Mouse (Mus musculus) small intestine, adult 2 months (tissue): ENCODE data around the gene Nup153.

Source experiments
- CTCF ChIP-seq: fragments of 200-500 bp; IDR thresholded peaks from 2 replicates; pipeline ENCODE4 v1.5.1; 2012; ENCODE audit warnings: low read depth, mild to moderate bottlenecking, control low read depth, inconsistent platforms, low read length, moderate library complexity, mixed read lengths; ENCODE audit not compliant: insufficient replicate concordance, insufficient read length; ENCODE audit errors: extremely low read depth
- POLR2A ChIP-seq: fragments of 200-500 bp; IDR thresholded peaks from 2 replicates; pipeline ENCODE4 v1.6.1; 2012; ENCODE audit warnings: low read depth, mild to moderate bottlenecking, control low read depth, inconsistent platforms, low read length, moderate library complexity

DNA sequence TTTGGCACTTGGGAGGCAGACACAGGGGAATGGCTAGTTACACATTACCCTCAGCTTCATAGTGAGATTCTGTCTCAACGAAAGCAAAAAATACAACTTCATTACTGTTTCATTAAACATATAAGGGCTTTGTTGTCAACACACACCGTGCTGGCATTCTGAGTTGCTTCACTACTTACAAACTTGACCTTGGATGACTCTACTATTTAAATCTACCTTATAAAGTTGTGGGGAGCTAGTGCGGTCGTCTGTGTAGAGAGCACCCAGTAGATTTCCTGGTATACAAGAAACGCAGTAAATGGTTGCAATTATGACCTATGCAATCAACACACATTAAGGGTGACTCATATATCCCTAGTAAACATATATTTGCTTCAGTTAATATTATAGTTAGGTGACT lies 671 bp upstream of the Nup153 start:
- TF ChIP-seq CTCF (no peak), POLR2A (no peak)
